Mouse (Mus musculus) spleen, adult 2 months (tissue): Measurements from ENCODE around the gene Scfd2.

ENCODE experiments used
- CTCF ChIP-seq: fragments of 200-500 bp; IDR thresholded peaks from 2 replicates; pipeline ENCODE4 v1.5.1; 2011; ENCODE audit warnings: mild to moderate bottlenecking, inconsistent platforms; ENCODE audit not compliant: insufficient read depth, insufficient read length, insufficient replicate concordance; ENCODE audit errors: extremely low read depth
- POLR2A ChIP-seq: fragments of 200-500 bp; IDR thresholded peaks from 2 replicates; pipeline ENCODE4 v1.6.1; 2011; ENCODE audit warnings: low read depth, low read length, inconsistent platforms

DNA sequence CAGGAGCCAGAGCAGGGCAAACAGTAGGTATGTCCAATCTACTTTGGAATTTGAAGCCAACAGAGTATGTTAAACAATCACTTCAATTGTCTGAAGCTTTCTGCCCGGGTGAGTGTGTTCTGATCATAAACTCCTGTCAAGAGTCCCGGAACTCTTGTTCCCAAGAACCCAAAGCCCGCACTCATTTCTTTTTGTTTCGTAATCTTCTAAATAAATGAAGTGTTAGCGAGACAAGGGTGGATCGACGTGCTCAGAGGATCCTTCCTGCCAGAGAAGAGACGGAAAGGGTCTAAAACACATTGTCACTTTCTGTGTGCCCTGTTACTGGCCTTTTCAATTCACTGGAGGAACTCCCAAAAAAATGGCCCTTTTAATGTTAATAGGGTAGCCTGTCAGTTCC, 342.7 kb downstream of the Scfd2 start:
- TF ChIP-seq POLR2A = no peak
- no peak for TF ChIP-seq CTCF
